Mouse (Mus musculus) layer of hippocampus, postnatal 36 days (tissue): Measurements from ENCODE around the gene Fibin. TPM values are rescaled to one million over a fixed set of nuclear protein-coding genes. Genes with fewer than 3 reads are reported as not detected.
A peak's percentile ranks its signal among the peaks of the same experiment; 100 is the strongest.

Experiments
- DNase-seq, 2 experiments: peaks; one replicate each; pipeline ENCODE4 v3.0.0; 2022
- total RNA-seq, 2 experiments: library from RNA; stranded (reverse); gene quantifications; 2 replicates each; pipeline ENCODE4 v1.2.3; 2021

Fibin gene
- total RNA-seq = 1 to 10 TPM; 3.1 to 4.3 TPM

DNA sequence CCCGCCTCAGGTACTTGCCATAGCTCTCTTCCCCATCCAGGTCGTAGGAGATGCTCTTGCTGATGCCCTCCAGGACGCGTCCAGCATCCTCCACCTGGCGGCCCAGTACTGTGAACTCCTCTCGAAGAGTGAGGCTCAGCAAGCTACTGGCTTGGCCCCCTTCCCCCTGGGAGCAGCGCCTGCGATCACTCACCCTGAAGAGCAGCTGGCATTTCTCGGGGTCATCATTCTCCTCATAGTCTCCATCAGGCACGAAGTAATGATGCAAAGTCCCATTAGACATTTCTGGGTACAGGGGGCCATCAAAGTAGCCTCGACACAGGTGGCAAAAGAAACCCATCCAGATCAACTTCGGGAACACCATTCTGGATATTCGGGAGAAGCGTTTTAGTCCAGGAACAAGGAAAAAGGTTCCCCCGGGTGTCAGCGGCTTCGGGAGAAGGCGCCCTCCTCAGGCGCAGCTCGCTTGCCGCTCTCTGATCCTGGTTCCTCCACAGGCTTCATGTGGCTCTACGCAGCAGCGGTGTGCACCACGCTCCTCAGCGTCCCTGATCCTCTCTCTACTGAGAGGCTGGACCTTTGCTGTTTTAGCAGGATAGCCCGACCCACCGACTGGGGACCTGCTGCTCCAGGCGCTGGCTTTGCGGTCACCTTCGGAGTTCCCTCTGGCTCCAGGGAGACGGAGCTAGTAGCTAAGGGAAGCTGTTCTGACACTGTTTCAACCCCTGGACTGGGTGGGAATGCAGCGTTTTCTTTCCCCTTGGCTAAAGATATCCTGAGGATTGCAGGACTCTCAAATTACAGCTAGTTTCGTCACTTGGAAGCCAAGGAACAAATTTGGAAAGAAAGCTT lies at the start of gene Fibin:
Gene Fibin, minus strand, starts transcription at position 752 of the 852 bp plus-strand sequence.
- DNase-seq = peak; percentile 54

DNA sequence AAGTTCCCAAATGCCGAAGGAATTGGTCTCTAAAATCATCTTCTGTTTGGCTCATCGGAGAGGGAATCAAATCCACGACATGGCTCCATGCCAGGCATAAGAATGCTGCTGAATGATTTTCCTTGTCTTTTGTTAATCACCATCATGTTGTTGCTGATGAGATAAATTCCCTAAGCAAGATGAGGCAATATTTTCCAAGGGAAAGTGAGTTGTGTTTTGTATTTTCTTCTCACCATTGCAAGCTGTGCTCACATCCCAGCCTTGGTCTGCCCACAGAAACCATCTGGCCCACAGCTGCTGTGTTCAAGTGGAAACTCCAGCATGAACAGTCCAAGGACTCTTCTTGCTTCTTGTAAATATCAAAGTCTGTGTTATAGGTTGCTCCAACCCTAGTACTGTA lies 48.4 kb upstream of the Fibin start:
- peak; percentile 32 to 50 for DNase-seq

DNA sequence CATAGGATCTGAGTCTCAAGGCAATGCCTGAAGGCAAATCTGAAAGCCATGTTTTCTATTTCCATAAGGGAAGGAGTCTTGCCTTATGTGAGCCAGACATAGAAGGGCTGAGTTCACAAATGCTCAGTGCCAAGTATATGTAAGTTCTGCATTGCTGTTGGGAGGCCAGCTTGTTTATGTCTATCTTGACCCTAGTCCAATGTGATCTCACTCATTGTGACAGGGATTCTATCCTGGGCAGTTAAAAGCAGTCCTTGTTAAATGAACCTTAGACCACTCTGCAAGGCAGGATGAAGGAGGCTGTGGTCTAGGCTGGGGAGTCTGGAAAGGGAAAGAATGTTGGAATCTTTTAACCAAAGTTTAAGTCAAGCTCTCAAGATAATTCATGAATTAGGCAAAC lies 45.8 kb upstream of the Fibin start:
- DNase-seq = no peak

DNA sequence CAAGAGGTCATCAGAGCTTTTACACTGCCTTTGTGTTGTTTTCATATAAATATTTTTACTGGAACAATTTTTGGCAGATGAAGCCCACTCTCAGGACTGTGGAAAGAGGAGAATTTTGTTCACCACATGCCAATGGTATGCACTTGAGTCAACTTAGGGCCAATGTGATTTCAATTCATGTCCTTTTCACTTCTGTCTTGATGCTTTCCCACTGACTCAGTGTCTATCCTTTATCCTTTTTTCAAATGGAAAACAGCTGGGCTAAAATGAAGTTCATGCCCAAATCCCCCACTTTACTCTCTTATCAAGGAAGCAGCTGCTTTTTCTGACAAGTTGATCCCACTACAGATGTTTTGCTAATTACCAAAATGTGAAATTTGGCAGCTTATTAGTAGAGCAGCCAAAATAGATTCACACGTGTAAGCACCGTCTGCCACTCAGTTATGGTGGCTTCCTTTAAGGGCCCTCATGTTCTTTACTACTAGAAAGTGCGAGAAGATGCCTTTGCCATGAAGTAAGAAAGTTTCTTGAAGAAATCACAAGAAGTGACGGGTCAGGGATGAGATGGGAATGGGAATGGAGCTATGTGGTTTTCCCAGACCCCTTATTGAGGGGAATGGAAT lies 29.8 kb upstream of the Fibin start:
- DNase-seq = no peak

DNA sequence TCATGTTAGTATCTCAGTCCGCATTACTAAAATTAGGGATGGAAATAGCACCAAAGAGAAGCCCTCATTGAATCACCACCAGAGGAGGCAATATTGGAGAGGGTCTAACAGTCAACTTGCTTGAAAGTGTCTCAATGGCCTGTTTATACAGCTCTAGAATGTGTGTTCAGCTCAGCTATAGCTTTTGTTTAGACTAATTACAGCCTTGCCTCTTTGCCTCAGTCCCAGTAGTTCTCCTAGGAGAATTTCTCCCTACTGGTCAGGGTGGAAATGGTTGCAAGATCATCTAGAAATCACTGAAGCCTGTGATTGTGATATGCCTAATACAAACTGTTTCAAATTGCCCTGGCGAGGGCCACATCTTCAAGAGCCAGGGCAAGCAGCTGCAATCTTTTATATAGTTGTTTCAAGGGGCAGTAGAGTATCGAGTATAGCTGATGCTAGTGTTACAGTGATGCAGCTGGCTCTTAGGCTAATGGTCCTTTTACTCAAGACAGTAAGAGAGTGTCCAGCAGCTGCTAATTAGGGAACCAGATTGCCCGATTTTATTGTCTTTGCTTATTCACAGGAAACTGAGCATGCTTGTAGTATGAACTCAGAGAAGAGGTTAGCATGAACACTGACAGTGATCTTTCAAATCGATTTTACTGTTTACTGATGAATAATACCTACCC lies 27.9 kb upstream of the Fibin start:
- no peak for DNase-seq

DNA sequence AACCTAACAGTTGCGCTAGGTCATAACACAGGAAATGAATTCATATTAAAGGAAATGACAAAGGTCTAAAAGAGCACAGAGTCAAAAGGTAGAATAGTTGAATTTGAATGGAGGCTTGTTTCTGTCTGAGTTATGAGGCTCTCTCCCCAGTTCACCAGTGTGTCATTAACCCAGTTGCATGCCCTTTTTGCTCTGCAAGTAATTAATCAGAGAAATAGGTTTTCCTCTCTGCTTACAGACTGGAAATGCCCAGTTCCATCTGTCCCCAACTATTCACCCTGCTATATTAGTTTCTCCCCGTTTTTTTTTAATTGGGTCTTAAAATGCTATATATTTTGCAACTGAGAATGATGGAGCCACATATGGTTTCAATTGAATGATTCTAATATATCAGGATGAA lies 16.8 kb upstream of the Fibin start:
- no peak for DNase-seq

DNA sequence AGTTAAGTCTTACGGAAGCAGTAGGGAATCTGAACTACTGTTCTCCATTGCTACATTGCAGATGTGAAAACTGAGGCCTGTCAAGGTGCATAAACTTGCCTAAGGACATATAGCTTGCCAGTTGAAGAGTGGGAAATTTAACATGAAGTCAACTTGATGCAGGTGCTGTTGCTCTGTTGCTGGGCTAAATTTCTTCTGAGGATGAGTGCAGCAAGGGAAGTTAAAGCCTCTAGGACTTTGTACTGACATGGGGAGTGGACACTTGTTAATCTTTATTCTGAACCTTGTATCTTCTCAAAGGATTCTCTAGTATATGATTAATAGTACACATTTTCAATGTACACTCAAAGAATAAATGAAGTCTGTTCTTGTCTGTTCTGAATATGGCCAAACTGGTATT lies 13.7 kb upstream of the Fibin start:
- DNase-seq = no peak

DNA sequence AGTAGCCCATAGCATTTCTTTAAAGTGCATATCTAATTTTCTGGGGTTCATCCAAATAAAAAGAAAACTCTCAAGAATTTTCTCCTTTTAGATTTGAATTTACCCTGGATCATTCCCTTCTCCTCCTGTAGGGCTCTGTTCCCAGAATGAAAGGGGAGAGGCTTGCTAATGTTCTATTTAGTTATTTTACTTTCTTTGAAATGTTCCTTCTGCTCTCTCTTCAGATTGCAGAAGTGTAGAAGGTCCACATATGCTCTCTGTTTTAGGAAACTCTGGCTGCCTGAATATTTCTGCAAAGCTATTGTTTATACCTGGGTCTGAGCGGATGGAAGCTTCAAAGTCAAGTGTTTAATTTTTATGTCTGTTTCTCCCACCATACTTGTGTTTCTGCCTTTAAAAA lies 12.5 kb upstream of the Fibin start:
- DNase-seq = no peak

DNA sequence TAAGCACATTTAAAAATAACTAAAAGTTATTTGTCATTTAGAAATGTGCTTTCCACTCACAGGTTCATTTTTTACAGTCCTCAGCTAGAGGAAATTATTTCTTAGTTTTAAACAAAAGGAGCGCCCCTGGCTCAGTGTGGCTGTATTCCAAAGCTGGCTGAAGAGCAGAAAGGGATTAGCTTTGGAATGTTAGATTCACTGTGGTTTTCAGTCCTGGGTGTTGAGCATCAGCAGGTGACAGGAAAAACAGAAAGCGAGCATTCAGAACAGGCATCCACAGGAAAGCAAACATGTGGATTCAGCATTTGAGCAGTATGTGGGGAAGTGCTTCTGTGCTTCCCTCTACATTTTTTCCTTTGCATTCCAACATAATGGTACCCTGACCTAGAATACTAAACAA lies 10.2 kb upstream of the Fibin start:
- DNase-seq = no peak

DNA sequence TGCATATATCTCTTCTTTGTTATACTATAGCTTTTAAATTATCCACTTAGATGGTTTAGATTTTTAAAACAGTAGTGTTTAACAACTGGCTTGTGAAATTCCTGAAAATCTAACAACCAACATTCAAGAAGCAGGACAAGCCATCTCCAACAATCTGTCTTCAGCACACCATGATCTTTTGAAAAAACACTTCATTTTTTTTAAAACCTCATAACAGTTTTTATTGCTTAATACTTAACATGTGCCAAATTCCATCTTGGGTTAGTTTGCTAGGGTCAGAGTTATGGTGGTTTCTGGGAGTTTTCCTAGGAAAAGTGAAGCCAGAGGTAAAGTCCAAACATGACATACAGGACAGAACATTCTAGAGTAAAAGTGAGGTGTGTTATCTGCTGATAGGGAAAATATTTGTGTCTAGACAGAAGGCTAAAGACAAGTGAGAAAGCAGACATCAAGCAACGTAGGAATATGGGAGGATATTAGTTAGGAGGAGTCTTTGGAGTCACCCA lies 4.5 kb upstream of the Fibin start:
- no peak for DNase-seq

DNA sequence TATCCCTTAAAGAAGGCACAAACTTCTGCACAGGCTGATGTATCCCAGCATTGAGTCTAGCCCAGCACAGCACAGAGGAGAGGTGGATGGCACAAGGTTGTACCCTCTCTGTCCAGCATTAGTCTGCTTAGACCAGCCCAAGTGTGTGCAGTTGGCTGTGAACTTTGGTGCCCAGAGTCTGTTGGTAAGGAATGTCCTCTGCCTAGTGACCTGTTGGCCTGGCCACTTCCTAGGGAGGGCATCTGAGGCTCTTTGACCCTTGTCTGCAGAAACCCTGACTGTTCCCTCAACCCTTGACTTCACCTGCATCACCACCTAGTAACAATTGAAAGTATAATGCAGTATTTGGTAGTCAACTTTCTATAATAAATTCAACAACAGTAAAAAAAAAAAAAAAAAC lies 2.4 kb upstream of the Fibin start:
- DNase-seq = no peak

DNA sequence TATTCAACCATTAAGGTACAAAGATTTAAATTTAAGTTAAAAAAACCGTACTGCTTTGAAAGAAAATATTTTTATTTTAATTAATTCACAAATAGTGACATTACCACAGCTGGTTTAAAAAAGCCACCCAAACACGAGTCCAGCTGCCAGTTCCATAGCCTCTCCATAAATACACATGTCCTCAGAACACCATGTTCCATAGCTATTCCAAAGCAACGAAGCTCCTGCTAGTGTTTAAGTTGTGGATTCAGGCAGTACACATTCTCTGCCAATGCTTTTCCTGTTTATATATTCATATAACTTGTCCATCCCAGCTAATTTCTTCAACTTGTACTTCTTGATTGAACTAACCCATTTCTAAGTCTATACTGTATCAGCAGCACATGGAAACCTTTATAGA lies 872 bp upstream of the Fibin start:
- DNase-seq = no peak

DNA sequence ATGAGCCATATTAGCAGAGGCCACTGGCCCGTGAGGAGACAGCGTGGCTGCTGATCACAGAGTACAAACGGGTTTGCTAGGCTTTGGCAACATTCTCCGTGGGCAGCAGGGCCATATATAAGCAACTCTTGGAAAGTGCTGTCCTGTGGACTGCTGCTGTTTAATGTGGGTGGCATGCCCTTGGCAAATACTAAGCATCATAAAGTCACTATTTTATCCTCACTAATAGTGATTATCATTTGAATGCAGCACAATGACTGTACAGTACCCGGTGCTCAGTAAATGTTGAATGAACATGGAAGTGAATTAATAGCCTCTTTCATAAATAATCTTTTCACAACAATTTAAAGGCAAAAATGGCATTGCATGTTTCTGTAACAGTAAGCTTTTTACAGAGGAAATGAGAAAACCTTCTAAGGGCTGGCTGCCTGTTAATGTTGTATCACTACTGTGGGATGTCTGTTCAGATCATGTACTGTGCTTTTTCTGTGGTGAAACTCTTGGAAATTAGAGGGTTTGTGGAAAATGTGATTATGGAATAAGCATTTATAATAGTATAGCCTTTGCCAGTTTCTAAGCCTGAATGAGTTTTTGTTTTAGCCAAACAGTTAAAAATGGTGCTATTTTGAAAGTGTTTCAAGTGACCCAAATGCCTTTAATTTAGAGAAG lies 9.5 kb downstream of the Fibin start:
- no peak for DNase-seq

DNA sequence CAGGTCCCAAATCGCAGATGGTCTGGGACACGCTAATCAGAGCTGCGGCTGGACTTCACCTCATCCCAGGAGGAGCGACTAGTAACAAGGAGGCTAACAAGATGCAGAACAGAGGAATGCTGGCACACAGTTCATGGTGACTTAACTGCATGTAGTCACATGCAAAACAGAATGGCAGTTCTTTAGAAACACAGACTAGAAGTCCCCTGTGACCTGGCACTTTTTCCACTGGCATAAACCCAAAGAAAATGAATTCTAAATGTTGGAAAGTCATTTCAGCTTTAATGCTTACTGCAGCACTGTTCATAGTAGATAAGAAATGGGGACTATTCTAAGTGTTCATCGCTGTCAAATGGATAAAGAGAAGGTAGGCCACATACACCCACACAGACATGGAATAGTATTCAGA lies 11.1 kb downstream of the Fibin start:
- no peak for DNase-seq

DNA sequence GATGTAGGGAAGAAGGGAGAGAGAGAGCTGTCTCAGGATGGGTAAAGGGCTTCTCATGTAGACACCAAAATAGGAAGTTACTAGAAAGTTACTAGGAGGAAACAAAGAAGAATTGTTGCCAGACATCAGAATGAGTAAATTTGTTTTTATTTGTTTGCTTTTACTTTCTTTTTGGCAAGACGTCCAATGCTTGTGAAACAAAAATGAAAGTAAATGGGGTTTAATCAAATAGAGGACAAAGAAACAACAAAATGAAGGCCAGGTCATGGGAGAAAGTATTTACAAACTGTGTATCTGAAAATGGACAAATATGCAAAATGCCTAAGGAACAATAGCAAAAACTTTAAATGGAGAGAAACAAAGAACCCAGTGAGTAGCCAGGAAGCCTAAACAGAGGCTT lies 11.6 kb downstream of the Fibin start:
- no peak for DNase-seq

DNA sequence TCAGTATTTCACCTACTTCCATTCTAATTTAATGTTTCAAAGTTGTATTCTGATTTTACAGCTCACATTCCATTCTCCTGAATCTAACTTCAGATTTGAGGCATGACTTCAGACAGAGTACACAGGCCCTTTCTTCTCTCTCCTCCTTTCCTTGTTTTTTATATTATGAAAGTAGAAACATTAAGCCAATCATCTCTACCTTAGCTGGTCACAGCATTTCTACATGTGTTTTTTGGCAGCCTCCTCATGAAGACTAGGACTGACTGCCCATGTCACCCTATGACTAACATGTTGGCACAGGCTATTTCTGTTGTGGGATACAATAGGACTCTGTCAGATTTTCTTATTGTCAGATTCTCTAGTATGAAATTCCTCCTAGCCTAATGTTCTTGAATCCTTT lies 34.0 kb downstream of the Fibin start:
- DNase-seq = no peak

DNA sequence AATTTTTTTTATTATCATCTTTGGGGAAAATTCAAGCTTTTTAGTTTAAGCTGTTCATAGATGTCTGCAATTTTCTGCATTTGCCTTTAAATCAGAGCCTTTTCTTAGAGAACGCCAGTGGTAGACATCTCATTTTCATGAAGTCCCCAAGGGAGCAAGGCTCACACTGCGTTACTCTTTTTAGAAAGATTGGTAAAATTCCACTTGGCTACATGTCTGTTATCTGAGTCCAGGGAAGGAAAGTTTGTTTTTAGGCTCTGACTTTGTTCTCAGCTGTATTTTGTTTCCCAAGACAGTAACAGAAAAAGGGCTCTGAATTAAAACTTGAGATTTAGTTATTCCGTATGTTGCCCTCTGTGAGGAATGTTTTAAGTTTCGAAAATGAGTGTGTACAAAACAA lies 43.0 kb downstream of the Fibin start:
- DNase-seq = no peak

DNA sequence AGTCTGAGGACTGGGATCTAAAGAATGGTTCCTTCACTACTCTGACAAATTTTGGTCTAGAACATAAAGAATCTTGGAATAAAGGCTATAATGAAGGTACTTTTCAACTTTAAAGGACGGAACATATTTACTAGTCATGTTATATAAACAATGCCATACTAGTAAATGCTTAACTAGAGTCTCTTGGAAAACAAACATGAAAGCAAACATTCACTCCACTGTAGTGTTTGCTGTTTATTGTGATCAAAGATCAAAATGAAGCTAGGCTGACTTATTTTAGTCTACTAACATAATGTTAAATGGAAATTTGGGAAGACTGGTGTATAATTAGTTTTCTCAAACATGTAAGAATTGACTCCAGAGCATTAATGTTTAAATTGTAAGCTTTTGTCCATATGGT lies 43.7 kb downstream of the Fibin start:
- no peak for DNase-seq

DNA sequence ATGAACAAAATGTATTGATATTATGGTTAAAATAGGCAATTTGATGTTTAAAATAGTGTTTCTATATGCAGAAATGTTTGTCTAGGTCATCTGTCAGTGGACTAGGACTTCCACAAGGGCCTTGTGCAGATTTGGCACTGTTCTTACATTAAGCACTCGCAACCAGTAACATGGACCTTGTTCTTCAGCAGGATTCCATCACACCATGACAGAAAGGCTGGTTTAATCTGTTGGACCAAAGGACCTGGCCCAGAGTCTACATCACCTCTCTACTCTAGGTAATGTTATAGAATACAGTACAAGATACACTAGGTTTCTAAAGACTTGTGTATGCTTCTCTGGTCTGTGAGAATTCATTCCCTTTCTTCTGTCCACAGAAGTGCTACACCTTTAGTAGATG lies 44.3 kb downstream of the Fibin start:
- no peak for DNase-seq

DNA sequence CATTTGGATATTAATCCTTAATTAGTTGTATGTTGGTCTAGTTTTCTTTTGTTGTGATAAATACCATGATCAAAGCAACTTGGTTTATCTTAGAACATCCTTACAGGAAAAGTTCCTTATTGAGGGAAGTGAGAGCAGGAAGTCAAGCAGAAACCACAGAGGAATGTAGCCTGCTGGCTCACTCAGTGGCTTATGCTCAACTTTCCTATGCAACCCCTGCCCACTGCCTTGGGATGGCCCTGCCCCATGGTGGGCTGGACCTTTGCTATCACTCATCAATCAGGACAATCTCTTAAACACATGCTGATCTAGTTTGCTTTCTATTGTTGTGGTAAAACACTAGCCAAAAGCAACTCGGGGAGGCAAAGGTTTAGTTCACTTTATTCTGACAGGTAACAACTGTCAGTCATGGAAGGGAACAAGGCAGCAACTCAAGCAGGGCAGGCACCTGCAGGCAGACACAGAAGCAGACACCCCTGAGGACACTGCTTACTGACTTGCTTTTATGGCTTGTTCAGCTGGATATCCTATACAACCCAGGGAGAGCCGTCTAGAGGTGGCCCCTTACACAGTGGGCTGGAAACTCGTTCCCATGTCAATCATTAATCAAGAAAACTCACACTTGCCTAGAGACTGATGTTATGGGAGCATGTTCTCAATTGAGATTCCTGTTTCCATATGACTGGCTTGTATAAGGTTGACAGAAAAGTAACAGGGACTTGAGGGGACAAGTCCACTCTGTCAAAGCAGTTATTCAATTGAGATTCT lies 46.7 kb downstream of the Fibin start:
- no peak for DNase-seq

DNA sequence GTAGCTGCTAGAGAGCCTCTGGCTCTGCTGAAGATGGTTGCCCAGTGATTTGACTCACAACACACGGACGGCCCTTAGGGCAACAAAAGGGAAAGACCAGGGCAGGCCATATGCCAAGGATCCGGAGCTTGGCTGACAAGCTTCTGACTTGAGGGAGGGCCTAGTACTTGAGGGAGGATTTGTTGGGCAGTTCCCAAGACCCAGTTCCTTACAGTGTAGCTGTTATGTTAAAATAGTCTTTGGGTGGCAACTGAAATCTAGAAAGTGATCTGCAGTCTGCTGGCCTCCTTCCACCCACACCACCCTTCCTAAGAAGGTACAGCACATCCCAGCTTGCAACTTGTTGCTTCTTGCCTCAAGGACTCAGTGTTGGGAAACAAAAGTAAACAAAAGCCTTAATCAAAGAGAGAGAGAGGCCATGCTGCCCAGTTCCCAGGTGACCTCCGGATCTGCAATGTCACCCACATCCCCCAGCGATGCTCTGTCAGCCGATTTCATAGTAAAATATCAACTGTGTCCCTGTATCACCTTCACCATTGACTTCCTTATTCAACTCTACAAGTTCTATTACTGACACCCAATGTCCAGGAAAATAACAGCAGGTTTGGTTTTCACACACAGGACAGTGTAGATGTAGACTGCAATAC lies 48.4 kb downstream of the Fibin start, which contains the start of gene Bbox1:
Gene Bbox1, minus strand, starts transcription at position 52 of the 647 bp plus-strand sequence.
- no peak for DNase-seq

DNA sequence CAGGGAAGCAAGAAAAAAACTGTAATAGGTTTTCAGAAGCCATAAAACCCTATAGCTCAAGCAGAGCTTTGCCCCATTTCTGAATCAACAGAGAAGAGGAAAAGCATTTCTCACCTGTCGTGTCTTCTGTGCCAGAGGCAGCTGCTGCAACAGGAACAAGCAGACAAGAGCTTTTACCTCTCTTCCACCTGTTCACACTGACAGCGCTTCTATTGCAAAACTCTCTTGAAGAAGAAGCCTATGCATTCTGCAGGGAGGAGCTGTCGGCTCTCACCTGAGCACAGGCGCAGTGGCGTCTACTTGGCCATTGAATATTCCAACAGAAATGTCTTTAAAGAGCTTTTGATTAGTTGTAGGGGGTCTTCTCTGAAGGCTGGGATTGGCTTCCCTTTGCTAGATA lies 48.9 kb downstream of the Fibin start:
- no peak for DNase-seq
